Mouse (Mus musculus): ENCODE results near the gene Olfr165.
"Not testable (repeated sequence)": the region's sequence is repeated elsewhere in the genome, so short reads cannot be mapped to it uniquely, and the experiment has no call there.

Olfr165 gene

DNA sequence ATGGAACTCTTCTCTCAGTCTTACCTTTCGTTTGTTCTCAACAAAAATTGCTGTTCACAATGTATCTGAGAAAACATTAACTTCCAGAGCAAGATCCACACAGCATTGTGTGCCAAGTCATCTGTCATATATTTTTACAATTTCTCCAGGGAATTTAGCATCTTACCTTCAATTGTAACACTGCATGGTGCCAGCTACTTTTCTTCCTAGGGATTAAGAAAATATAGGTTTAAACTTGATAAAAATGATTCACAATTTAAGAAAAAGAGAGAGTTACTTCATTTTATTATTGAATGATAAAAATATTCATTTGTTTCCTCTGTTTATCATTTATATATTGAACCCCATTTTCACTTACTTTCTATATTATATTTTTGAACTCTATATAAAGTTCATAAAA is at the start of gene Olfr165:
Gene Olfr165 (minus strand): TSS at position 101 of the 400 bp plus-strand sequence.
- DNase-seq (ENCODE audit: extremely low spot score, low read depth, low spot score) = no peak

GRCm38 (mm10) chr16:19464365-19464764 is 41.4 kb upstream of the Olfr165 start:
- DNase-seq (ENCODE audit: extremely low spot score, low read depth, low spot score) = no peak

GRCm38 (mm10) chr16:19458741-19459140 is 35.8 kb upstream of the Olfr165 start:
- DNase-seq (ENCODE audit: extremely low spot score, low read depth, low spot score) = not testable (repeated sequence)

DNA sequence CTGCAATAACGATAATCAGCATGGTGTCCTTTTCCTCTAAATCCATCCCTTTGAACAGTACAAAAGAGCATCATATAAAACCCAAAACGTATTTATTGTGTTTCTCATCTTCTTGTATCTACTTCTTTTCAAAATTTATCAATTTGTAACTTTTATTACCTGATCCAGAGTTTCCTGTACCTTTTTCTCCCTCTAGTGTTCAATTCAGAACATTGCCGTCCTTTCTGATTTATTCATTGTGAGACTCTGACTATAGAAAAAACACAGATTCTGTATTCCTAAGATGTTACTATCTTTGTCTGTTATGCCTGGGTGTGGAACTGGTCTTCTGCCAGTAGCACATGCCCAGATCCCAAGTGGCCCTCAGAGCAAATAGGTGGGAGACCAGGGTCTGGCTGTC is 35.0 kb downstream of the Olfr165 start:
- no peak for DNase-seq (ENCODE audit: extremely low spot score, low read depth, low spot score)

Data from hindlimb bud, embryonic 11.5 days (tissue).